Mouse (Mus musculus) E14TG2a.4 (cell line): ENCODE measurements at regions not wholly inside any gene's neighbourhood (a gene's known extent, or its start where the extent isn't known, plus 50 kb on each side); places are given as distances from the start of the nearest gene placed in this dataset.

ENCODE experiments used
- H3K27me3 ChIP-seq: 2 replicates; pipeline ENCODE4 v1.6.1; 2014; ENCODE audit warnings: low read length, control low read depth; ENCODE audit not compliant: insufficient read depth
- H3K36me3 ChIP-seq: 2 replicates; pipeline ENCODE4 v1.6.1; 2014; ENCODE audit warnings: low read length, control low read depth; ENCODE audit not compliant: insufficient read depth
- H3K4me1 ChIP-seq: replicated peaks from 2 replicates; pipeline ENCODE4 v1.6.1; 2014; ENCODE audit warnings: low read depth, low read length, control low read depth
- H3K4me3 ChIP-seq: replicated peaks from 2 replicates; pipeline ENCODE4 v1.5.1; 2014; ENCODE audit warnings: mild to moderate bottlenecking, low read length
- H3K9me3 ChIP-seq: 2 replicates; pipeline ENCODE4 v1.6.1; 2014; ENCODE audit warnings: low read length, control low read depth
- CTCF ChIP-seq: conservative IDR thresholded peaks from 2 replicates; pipeline ENCODE4 v1.5.1; 2014; ENCODE audit warnings: low read length
- NANOG ChIP-seq: IDR thresholded peaks from 2 replicates; pipeline ENCODE4 v1.6.1; 2014; ENCODE audit warnings: borderline replicate concordance, low read length, mixed read lengths
- POU5F1 ChIP-seq: IDR thresholded peaks from 2 replicates; pipeline ENCODE4 v1.6.1; 2014; ENCODE audit warnings: low read length, borderline replicate concordance

DNA sequence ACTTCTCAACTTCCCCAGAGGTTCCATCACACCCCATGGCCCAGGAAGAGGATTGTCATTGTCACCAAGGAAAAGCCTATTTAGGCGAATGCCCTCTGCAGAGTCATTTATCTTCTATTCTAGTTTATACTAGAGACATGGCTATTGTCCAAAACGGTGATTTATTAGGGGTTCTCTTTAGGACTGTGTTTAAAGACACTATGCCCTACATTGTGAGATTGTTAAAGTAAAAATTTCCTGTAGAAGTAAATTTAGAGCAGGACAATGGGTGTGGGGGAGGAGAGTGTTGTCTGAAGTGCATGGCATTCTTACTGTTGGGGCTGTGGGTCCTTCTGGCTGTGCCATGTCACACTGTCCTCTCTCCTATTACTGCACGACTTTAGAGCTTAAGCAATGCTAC is 191.2 kb upstream of the Fam19a1 start:
- no peaks in the 10 kb centered on the region for H3K4me1 ChIP-seq
- H3K4me3 ChIP-seq = no peak overlapping the region
- no peaks in the 10 kb centered on the region for H3K36me3 ChIP-seq
- TF ChIP-seq NANOG (no peak), POU5F1 (no peak), CTCF (no peak)
- no peaks in the 10 kb centered on the region for H3K27me3 ChIP-seq
- no peaks in the 10 kb centered on the region for H3K9me3 ChIP-seq

- H3K36me3 ChIP-seq = no peaks in the 10 kb centered on the region
- no peaks in the 10 kb centered on the region for H3K4me1 ChIP-seq
- no peaks in the 10 kb centered on the region for H3K9me3 ChIP-seq
- no peak for TF ChIP-seq NANOG
- TF ChIP-seq CTCF = no peak
- TF ChIP-seq POU5F1 = no peak
- no peak overlapping the region for H3K4me3 ChIP-seq
- no peaks in the 10 kb centered on the region for H3K27me3 ChIP-seq
These were observed 178.4 kb upstream of the Fam19a1 start for GRCm38 (mm10) chr6:95934561-95934960.

DNA sequence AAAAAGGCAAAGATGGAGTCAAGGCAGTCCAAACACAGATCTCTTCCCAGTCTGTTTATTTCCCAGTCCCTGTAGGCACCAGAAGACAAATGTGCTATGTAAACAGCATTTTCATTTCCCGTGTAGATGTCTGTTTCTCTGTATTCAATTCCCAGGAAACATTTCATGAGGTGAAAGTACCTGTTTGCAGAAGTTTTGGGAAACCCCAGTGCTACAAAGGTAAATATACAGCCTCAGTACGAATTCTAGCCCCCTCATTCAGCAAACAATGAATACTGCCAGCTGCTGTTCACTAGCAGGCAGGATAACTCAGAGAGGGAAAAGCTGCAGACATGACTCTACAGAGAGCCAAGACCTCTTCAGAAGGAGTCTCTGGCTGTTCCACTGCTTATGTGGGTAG is 176.4 kb upstream of the Fam19a1 start:
- TF ChIP-seq CTCF = no peak
- TF ChIP-seq POU5F1 = no peak
- TF ChIP-seq NANOG = no peak

GRCm38 (mm10) chr6:95939052-95939451 is 173.9 kb upstream of the Fam19a1 start:
- Histone ChIP-seq H3K4me3 (no peak overlapping the region), H3K27me3 (no peaks in the 10 kb centered on the region), H3K4me1 (no peaks in the 10 kb centered on the region), H3K36me3 (no peaks in the 10 kb centered on the region), H3K9me3 (no peaks in the 10 kb centered on the region)
- TF ChIP-seq POU5F1 (no peak), CTCF (no peak), NANOG (no peak)

More for the DNA sequence above, 176.4 kb upstream of the Fam19a1 start:
- Histone ChIP-seq H3K4me1 (no peaks in the 10 kb centered on the region), H3K27me3 (no peaks in the 10 kb centered on the region), H3K9me3 (no peaks in the 10 kb centered on the region), H3K4me3 (no peak overlapping the region), H3K36me3 (no peaks in the 10 kb centered on the region)

- no peak overlapping the region for H3K4me3 ChIP-seq
- H3K27me3 ChIP-seq = no peaks in the 10 kb centered on the region
- no peaks in the 10 kb centered on the region for H3K36me3 ChIP-seq
- 0 out of 2 replicates have a peak, but pooled peaks cover 4% of the 10 kb centered on the region for H3K9me3 ChIP-seq
- no peak for TF ChIP-seq NANOG
- no peak for TF ChIP-seq POU5F1
- H3K4me1 ChIP-seq = no peaks in the 10 kb centered on the region
These were observed 152.2 kb upstream of the Fam19a1 start for GRCm38 (mm10) chr6:95960745-95961144.

GRCm38 (mm10) chr6:95966231-95966630 is 146.7 kb upstream of the Fam19a1 start:
- H3K9me3 ChIP-seq = no peaks in the 10 kb centered on the region
- TF ChIP-seq NANOG (no peak), POU5F1 (no peak), CTCF (no peak)
- no peaks in the 10 kb centered on the region for H3K4me1 ChIP-seq
- no peak overlapping the region for H3K4me3 ChIP-seq
- no peaks in the 10 kb centered on the region for H3K27me3 ChIP-seq
- H3K36me3 ChIP-seq = no peaks in the 10 kb centered on the region

- Histone ChIP-seq H3K36me3 (no peaks in the 10 kb centered on the region), H3K4me3 (no peak overlapping the region), H3K27me3 (no peaks in the 10 kb centered on the region), H3K9me3 (peaks cover 14% of the 10 kb centered on the region; the same call in 1 of the 2 replicates), H3K4me1 (no peaks in the 10 kb centered on the region)
- no peak for TF ChIP-seq POU5F1
These were observed 137.0 kb upstream of the Fam19a1 start for GRCm38 (mm10) chr6:95975994-95976393.

DNA sequence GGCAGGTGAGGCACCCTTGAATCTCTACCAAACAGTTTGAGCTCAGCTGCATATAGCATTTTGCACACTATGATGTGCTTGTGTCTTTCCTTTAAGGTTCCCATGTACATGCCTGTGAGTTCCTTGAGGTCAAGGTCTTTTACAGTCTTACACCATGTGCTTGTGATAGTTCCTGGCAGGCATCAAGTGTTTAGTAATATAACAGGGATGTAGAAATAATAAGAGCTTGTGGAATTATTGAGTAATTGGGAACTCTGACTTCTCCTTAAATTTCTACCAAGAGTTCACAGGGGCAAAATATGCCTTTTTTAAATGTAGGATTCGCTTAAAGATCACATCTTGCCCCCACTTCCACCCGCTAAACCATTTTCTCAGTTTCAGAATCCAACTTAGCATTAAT is 115.9 kb upstream of the Fam19a1 start:
- Histone ChIP-seq H3K27me3 (no peaks in the 10 kb centered on the region), H3K36me3 (no peaks in the 10 kb centered on the region), H3K4me3 (no peak overlapping the region), H3K9me3 (peaks cover 37% of the 10 kb centered on the region), H3K4me1 (no peaks in the 10 kb centered on the region)
- TF ChIP-seq NANOG = no peak
- TF ChIP-seq CTCF = no peak
- TF ChIP-seq POU5F1 = no peak

DNA sequence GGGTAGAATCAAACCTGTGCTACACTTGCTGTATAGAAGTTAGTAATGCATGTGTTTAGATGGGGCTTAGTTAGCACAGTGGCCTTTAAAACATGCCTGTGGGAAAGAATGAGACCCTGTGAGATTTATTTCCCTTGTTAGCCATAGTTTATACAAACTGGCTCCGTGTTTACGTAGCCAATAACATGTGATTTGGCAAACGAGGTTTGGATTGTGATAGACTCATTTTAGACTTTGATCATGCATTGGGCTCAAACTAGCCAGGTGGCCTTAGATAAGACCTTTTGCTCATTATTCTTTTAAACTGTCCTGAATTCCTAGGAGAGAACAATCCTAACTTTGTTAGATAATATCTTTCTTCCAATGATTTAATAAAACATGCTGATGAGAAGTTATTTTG is 115.2 kb upstream of the Fam19a1 start:
- TF ChIP-seq CTCF = no peak

DNA sequence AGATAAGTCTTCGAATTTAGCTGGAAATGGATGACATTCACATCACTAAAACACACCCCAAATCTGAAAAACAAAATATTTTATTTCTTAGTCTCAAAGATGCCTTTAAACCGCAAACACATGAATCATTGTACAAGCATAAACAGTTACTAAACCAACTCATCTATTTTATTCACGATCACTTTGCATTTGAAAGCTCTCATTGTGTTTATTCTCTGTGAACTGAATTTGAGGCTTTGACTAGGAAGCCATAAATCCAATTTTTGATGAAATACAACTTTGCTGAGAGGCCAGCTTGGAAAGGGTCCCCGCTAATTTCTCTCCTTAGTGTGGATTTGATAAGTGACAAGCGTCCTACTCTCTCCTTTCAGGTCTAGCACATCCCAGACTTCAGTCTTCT is 113.5 kb upstream of the Fam19a1 start:
- Histone ChIP-seq H3K4me1 (no peaks in the 10 kb centered on the region), H3K27me3 (no peaks in the 10 kb centered on the region), H3K36me3 (no peaks in the 10 kb centered on the region), H3K4me3 (no peak overlapping the region), H3K9me3 (peaks cover 13% of the 10 kb centered on the region)
- TF ChIP-seq POU5F1 (no peak), CTCF (no peak), NANOG (no peak)

More for the DNA sequence above, 115.2 kb upstream of the Fam19a1 start:
- peaks cover 30% of the 10 kb centered on the region for H3K9me3 ChIP-seq
- H3K27me3 ChIP-seq = no peaks in the 10 kb centered on the region
- H3K4me1 ChIP-seq = no peaks in the 10 kb centered on the region
- H3K36me3 ChIP-seq = no peaks in the 10 kb centered on the region
- H3K4me3 ChIP-seq = no peak overlapping the region
